Mouse (Mus musculus): ENCODE results near the gene Fst. TPM values are rescaled to one million over a fixed set of nuclear protein-coding genes. Genes with fewer than 3 reads are reported as not detected.

Gene Fst
- polyA plus RNA-seq, 1 experiment from 2014 or later, result 48.2 TPM

- ATAC-seq (ENCODE audit: low FRiP score), result no peak
- Histone ChIP-seq H3K4me2 (no peak overlapping the region), H3K9ac (ENCODE audit: low read length) (no peak overlapping the region), H3K27ac (ENCODE audit: low read depth, low read length) (no peak overlapping the region), H3K36me3 (ENCODE audit: control insufficient read depth, insufficient read depth, low read length) (no peaks in the 10 kb centered on the region), H3K4me3 (ENCODE audit: low read depth, low read length) (no peak overlapping the region), H3K27me3 (ENCODE audit: control insufficient read depth, insufficient read depth, low read length) (peaks cover 4% of the 10 kb centered on the region; the same call in 1 of the 2 replicates), H3K9me3 (ENCODE audit: control insufficient read depth, low read length) (no peaks in the 10 kb centered on the region), H3K4me1 (ENCODE audit: control insufficient read depth, insufficient read depth, low read length) (peaks cover 5% of the 10 kb centered on the region; the same call in 1 of the 2 replicates)
- no peak for DNase-seq (ENCODE audit: low spot score, missing footprints)
- 87% methylated on average over 8 of the region's 8 CpGs for WGBS
These were observed 4.0 kb upstream of the Fst start for GRCm38 (mm10) chr13:114462548-114463408.

GRCm38 (mm10) chr13:114460306-114460892, 1.6 kb upstream of the Fst start:
- no peaks in the 10 kb centered on the region for H3K36me3 ChIP-seq (ENCODE audit: control insufficient read depth, insufficient read depth, low read length)
- H3K9me3 ChIP-seq (ENCODE audit: control insufficient read depth, low read length), result no peaks in the 10 kb centered on the region
- peaks cover 18% of the 10 kb centered on the region for H3K4me1 ChIP-seq (ENCODE audit: control insufficient read depth, insufficient read depth, low read length)
- H3K4me3 ChIP-seq (ENCODE audit: low read depth, low read length), result peak overlapping the region; percentile 75
- H3K9ac ChIP-seq (ENCODE audit: low read length), result peak overlapping the region; percentile 48; the same call in 1 of the 2 replicates
- H3K27ac ChIP-seq (ENCODE audit: low read depth, low read length), result peak overlapping the region; percentile 90
- DNase-seq (ENCODE audit: low spot score, missing footprints) (peak; percentile 98), ATAC-seq (ENCODE audit: low FRiP score) (peak; percentile 74)
- H3K27me3 ChIP-seq (ENCODE audit: control insufficient read depth, insufficient read depth, low read length), result peaks cover 4% of the 10 kb centered on the region; the same call in 1 of the 2 replicates
- 1% methylated on average over 29 of the region's 29 CpGs for WGBS
- H3K4me2 ChIP-seq, result peak overlapping the region; percentile 82

GRCm38 (mm10) chr13:114459701-114460160, 980 bp upstream of the Fst start:
- peak; percentile 95 for DNase-seq (ENCODE audit: low spot score, missing footprints)
- Histone ChIP-seq H3K27me3 (ENCODE audit: control insufficient read depth, insufficient read depth, low read length) (peaks cover 4% of the 10 kb centered on the region; the same call in 1 of the 2 replicates), H3K36me3 (ENCODE audit: control insufficient read depth, insufficient read depth, low read length) (peaks cover 5% of the 10 kb centered on the region; the same call in 1 of the 2 replicates), H3K4me3 (ENCODE audit: low read depth, low read length) (peak overlapping the region; percentile 75), H3K4me1 (ENCODE audit: control insufficient read depth, insufficient read depth, low read length) (peaks cover 21% of the 10 kb centered on the region), H3K9ac (ENCODE audit: low read length) (peak overlapping the region; percentile 82), H3K27ac (ENCODE audit: low read depth, low read length) (peak overlapping the region; percentile 90), H3K4me2 (peak overlapping the region; percentile 82), H3K9me3 (ENCODE audit: control insufficient read depth, low read length) (no peaks in the 10 kb centered on the region)
- under 1% methylated on average over 15 of the region's 16 CpGs for WGBS
- no peak for ATAC-seq (ENCODE audit: low FRiP score)

GRCm38 (mm10) chr13:114458291-114458885, 363 bp downstream of the Fst start:
- peak; percentile 63 for ATAC-seq (ENCODE audit: low FRiP score)
- H3K27me3 ChIP-seq (ENCODE audit: control insufficient read depth, insufficient read depth, low read length), result peaks cover 4% of the 10 kb centered on the region; the same call in 1 of the 2 replicates
- H3K4me1 ChIP-seq (ENCODE audit: control insufficient read depth, insufficient read depth, low read length), result peaks cover 21% of the 10 kb centered on the region
- no peaks in the 10 kb centered on the region for H3K9me3 ChIP-seq (ENCODE audit: control insufficient read depth, low read length)
- H3K4me2 ChIP-seq, result peak overlapping the region; percentile 82
- peaks cover 6% of the 10 kb centered on the region; the same call in 1 of the 2 replicates for H3K36me3 ChIP-seq (ENCODE audit: control insufficient read depth, insufficient read depth, low read length)
- peak overlapping the region; percentile 90 for H3K27ac ChIP-seq (ENCODE audit: low read depth, low read length)
- H3K4me3 ChIP-seq (ENCODE audit: low read depth, low read length), result peak overlapping the region; percentile 75
- peak; percentile 96 for DNase-seq (ENCODE audit: low spot score, missing footprints)
- WGBS, result under 1% methylated on average over 51 of the region's 56 CpGs
- H3K9ac ChIP-seq (ENCODE audit: low read length), result peak overlapping the region; percentile 82

- no peak overlapping the region for H3K27ac ChIP-seq (ENCODE audit: low read depth, low read length)
- WGBS, result 1% methylated on average over 15 of the region's 15 CpGs
- ATAC-seq (ENCODE audit: low FRiP score), result no peak
These were observed 1.1 kb downstream of the Fst start for GRCm38 (mm10) chr13:114457567-114458120.

GRCm38 (mm10) chr13:114456766-114457566, 1.8 kb downstream of the Fst start:
- Histone ChIP-seq H3K9ac (ENCODE audit: low read length) (peak overlapping the region; percentile 82), H3K9me3 (ENCODE audit: control insufficient read depth, low read length) (no peaks in the 10 kb centered on the region), H3K4me1 (ENCODE audit: control insufficient read depth, insufficient read depth, low read length) (peaks cover 21% of the 10 kb centered on the region), H3K27me3 (ENCODE audit: control insufficient read depth, insufficient read depth, low read length) (peaks cover 4% of the 10 kb centered on the region; the same call in 1 of the 2 replicates), H3K36me3 (ENCODE audit: control insufficient read depth, insufficient read depth, low read length) (peaks cover 10% of the 10 kb centered on the region; the same call in 1 of the 2 replicates), H3K4me2 (peak overlapping the region; percentile 82), H3K4me3 (ENCODE audit: low read depth, low read length) (peak overlapping the region; percentile 75), H3K27ac (ENCODE audit: low read depth, low read length) (no peak overlapping the region)
- peak; percentile 94 for DNase-seq (ENCODE audit: low spot score, missing footprints)
- WGBS, result under 1% methylated on average over 44 of the region's 44 CpGs
- ATAC-seq (ENCODE audit: low FRiP score), result no peak

More at GRCm38 (mm10) chr13:114457567-114458120, 1.1 kb downstream of the Fst start:
- peak overlapping the region; percentile 75 for H3K4me3 ChIP-seq (ENCODE audit: low read depth, low read length)
- peaks cover 21% of the 10 kb centered on the region for H3K4me1 ChIP-seq (ENCODE audit: control insufficient read depth, insufficient read depth, low read length)
- H3K36me3 ChIP-seq (ENCODE audit: control insufficient read depth, insufficient read depth, low read length), result peaks cover 7% of the 10 kb centered on the region; the same call in 1 of the 2 replicates
- no peaks in the 10 kb centered on the region for H3K9me3 ChIP-seq (ENCODE audit: control insufficient read depth, low read length)
- H3K27me3 ChIP-seq (ENCODE audit: control insufficient read depth, insufficient read depth, low read length), result peaks cover 4% of the 10 kb centered on the region; the same call in 1 of the 2 replicates
- peak; percentile 95 for DNase-seq (ENCODE audit: low spot score, missing footprints)
- peak overlapping the region; percentile 82 for H3K9ac ChIP-seq (ENCODE audit: low read length)
- H3K4me2 ChIP-seq, result peak overlapping the region; percentile 82

GRCm38 (mm10) chr13:114456224-114456623, 2.5 kb downstream of the Fst start:
- Histone ChIP-seq H3K27ac (ENCODE audit: low read depth, low read length) (no peak overlapping the region), H3K4me2 (peak overlapping the region; percentile 82), H3K36me3 (ENCODE audit: control insufficient read depth, insufficient read depth, low read length) (peaks cover 10% of the 10 kb centered on the region), H3K4me1 (ENCODE audit: control insufficient read depth, insufficient read depth, low read length) (peaks cover 21% of the 10 kb centered on the region), H3K9me3 (ENCODE audit: control insufficient read depth, low read length) (peaks cover 3% of the 10 kb centered on the region; the same call in 1 of the 2 replicates), H3K27me3 (ENCODE audit: control insufficient read depth, insufficient read depth, low read length) (peaks cover 4% of the 10 kb centered on the region; the same call in 1 of the 2 replicates), H3K4me3 (ENCODE audit: low read depth, low read length) (peak overlapping the region; percentile 75), H3K9ac (ENCODE audit: low read length) (peak overlapping the region; percentile 82)
- ATAC-seq (ENCODE audit: low FRiP score) (no peak), DNase-seq (ENCODE audit: low spot score, missing footprints) (peak; percentile 94)
- WGBS, result under 1% methylated on average over 14 of the region's 14 CpGs

- H3K27ac ChIP-seq (ENCODE audit: low read depth, low read length), result no peak overlapping the region
- H3K36me3 ChIP-seq (ENCODE audit: control insufficient read depth, insufficient read depth, low read length), result peaks cover 10% of the 10 kb centered on the region
- H3K9ac ChIP-seq (ENCODE audit: low read length), result peak overlapping the region; percentile 82
- WGBS, result 18% methylated on average over 13 of the region's 13 CpGs
- peak overlapping the region; percentile 75 for H3K4me3 ChIP-seq (ENCODE audit: low read depth, low read length)
- H3K4me2 ChIP-seq, result peak overlapping the region; percentile 82
- DNase-seq (ENCODE audit: low spot score, missing footprints) (peak; percentile 92), ATAC-seq (ENCODE audit: low FRiP score) (no peak)
- H3K4me1 ChIP-seq (ENCODE audit: control insufficient read depth, insufficient read depth, low read length), result peaks cover 19% of the 10 kb centered on the region
- H3K9me3 ChIP-seq (ENCODE audit: control insufficient read depth, low read length), result peaks cover 3% of the 10 kb centered on the region; the same call in 1 of the 2 replicates
- H3K27me3 ChIP-seq (ENCODE audit: control insufficient read depth, insufficient read depth, low read length), result peaks cover 4% of the 10 kb centered on the region; the same call in 1 of the 2 replicates
These were observed 3.0 kb downstream of the Fst start for GRCm38 (mm10) chr13:114455788-114456187.
